Mouse (Mus musculus): ENCODE results near the gene Bsnd.

GRCm38 (mm10) chr4:106462016-106462415 lies 30.1 kb downstream of the Bsnd start:
- TF ChIP-seq CTCF (conservative IDR thresholded peaks at IDR 0.05; ENCODE audit: insufficient read depth, insufficient read length, low read depth, low read length) = no peak
- no peak for TF ChIP-seq POLR2A (IDR thresholded peaks at IDR 0.05; ENCODE audit: low read depth, low read length)
